Mouse (Mus musculus) lung, postnatal 0 days (tissue): ENCODE measurements around the gene Akt2. TPM values are rescaled to one million over a fixed set of nuclear protein-coding genes. Genes with fewer than 3 reads are reported as not detected.

Experiments
- ATAC-seq: fragments of 200-750 bp; cut with Nextera tagmentation; 2 replicates; pipeline ENCODE4 v1.8.0; 2017; ENCODE audit warnings: moderate library complexity
- DNase-seq: peaks from one replicate; pipeline ENCODE4 v3.0.0-alpha.2; 2016; ENCODE audit warnings: low spot score
- H3K27ac ChIP-seq: fragments of 300-500 bp; sonication (generic); 2 replicates; pipeline ENCODE4 v1.5.1; 2014; ENCODE audit warnings: antibody characterized with exemption, mild to moderate bottlenecking, low read length, mixed read lengths
- H3K27me3 ChIP-seq: fragments of 300-500 bp; sonication (generic); replicated peaks from 2 replicates; pipeline ENCODE4 v1.6.1; 2014; ENCODE audit warnings: low read length, mixed read lengths; ENCODE audit not compliant: insufficient read depth
- H3K36me3 ChIP-seq: fragments of 300-500 bp; sonication (generic); 2 replicates; pipeline ENCODE4 v1.6.1; 2014; ENCODE audit warnings: low read length, mixed read lengths; ENCODE audit not compliant: insufficient read depth
- H3K4me1 ChIP-seq: fragments of 300-500 bp; sonication (generic); 2 replicates; pipeline ENCODE4 v1.6.1; 2014; ENCODE audit warnings: antibody characterized with exemption, low read depth, low read length, mixed read lengths; ENCODE audit not compliant: insufficient read depth
- H3K4me2 ChIP-seq: fragments of 300-500 bp; sonication (generic); replicated peaks from 2 replicates; pipeline ENCODE4 v1.6.1; 2014; ENCODE audit warnings: low read depth, mild to moderate bottlenecking, low read length, moderate library complexity, mixed read lengths
- H3K4me3 ChIP-seq: fragments of 300-500 bp; sonication (generic); 2 replicates; pipeline ENCODE4 v1.5.1; 2014; ENCODE audit warnings: low read depth, low read length
- H3K9ac ChIP-seq: fragments of 300-500 bp; sonication (generic); replicated peaks from 2 replicates; pipeline ENCODE4 v1.6.1; 2014; ENCODE audit warnings: low read depth, mild to moderate bottlenecking
- H3K9me3 ChIP-seq: fragments of 300-500 bp; sonication (generic); 2 replicates; pipeline ENCODE4 v1.6.1; 2016; ENCODE audit warnings: low read length, mixed read lengths
- CTCF ChIP-seq: IDR thresholded peaks from 2 replicates; pipeline ENCODE4 v1.5.1; 2016; ENCODE audit warnings: antibody characterized with exemption, mild to moderate bottlenecking
- EP300 ChIP-seq: IDR thresholded peaks from 2 replicates; pipeline ENCODE4 v1.6.1; 2016; ENCODE audit warnings: antibody characterized with exemption, mild to moderate bottlenecking, control low read depth
- WGBS: fragments of 180-500 bp; shearing (Covaris S2); extraction: QIAGEN DNeasy Blood & Tissue Kit; methylation state at CpG from one replicate; pipeline ENCODE4 v1.1.7; 2014; 5-methylcytosine and 5-hydroxymethylcytosine counted together
- polyA plus RNA-seq: library from polyadenylated mRNA; unstranded; fragments of >200 nt; fragmentation: Nextera tagmentation; extraction: Ambion mirVana; gene quantifications from 2 replicates; pipeline ENCODE4 v1.2.1, GENCODE M21; 2015

Akt2 gene
- polyA plus RNA-seq, 1 experiment from 2014 or later: 64.1 TPM

GRCm38 (mm10) chr7:27592934-27593645 lies 1.7 kb downstream of the Akt2 start:
- H3K9ac ChIP-seq: peak overlapping the region; percentile 88; the same call in 1 of the 2 replicates
- TF ChIP-seq CTCF (no peak), EP300 (0 out of 2 replicates have a peak, but pooled peaks have one; percentile 44)
- H3K4me1 ChIP-seq: peaks cover 27% of the 10 kb centered on the region; the same call in 1 of the 2 replicates
- peak overlapping the region; percentile 65 for H3K4me2 ChIP-seq
- H3K27me3 ChIP-seq: no peaks in the 10 kb centered on the region
- no peaks in the 10 kb centered on the region for H3K36me3 ChIP-seq
- peak overlapping the region; percentile 79; the same call in 1 of the 2 replicates for H3K4me3 ChIP-seq
- WGBS: 44% methylated on average over 12 of the region's 12 CpGs
- no peaks in the 10 kb centered on the region for H3K9me3 ChIP-seq
- ATAC-seq (peak; percentile 45), DNase-seq (peak; percentile 88)
- peak overlapping the region; percentile 96 for H3K27ac ChIP-seq

DNA sequence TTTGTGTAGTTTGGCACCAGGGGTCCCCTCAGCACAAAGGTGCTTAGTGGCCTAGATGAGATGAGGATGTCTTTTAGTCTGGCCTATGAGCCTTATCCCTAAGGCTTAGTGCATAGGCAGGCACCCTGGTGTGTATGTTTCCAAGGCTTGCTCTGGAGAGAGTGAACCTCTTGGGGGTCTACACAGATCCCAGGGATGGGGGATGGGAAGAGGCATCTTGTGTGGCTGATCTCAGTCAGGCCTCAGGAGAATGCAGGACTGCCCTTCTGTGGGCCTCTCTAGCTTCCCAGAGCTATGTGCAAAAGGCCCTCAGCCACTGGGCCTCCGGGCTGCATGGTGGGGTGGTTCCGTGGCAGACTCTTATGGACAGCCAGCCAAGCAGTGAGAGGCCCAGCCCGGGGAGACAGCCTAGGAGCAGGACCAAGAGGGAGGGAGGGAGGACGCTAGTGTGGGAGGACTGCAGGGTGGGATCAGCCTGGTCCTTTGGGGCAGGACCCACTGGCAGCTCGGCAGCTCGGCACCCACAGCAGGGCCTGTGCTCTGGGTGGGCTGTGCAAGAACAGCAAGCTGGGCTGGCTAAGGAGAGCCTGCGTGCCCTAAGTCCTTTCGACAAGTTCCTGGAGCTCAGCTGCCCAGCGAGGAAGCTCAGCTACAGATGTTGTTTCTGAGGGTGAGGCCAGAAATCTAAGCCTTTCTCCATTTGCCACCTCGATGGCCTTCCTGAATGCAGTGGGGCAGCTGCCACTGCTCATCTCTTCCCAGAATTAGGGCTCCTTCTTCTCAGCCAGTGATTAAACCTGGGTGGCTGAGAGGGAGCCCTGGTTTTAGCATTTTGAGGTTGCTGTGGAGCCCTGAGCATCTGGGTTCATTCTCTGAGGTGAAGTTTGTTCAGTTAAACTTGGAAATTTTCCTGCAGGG lies 5.5 kb downstream of the Akt2 start:
- no peak for TF ChIP-seq CTCF
- TF ChIP-seq EP300: no peak
- Histone ChIP-seq H3K9me3 (no peaks in the 10 kb centered on the region), H3K36me3 (no peaks in the 10 kb centered on the region), H3K4me3 (no peak overlapping the region), H3K9ac (no peak overlapping the region), H3K27ac (peak overlapping the region; percentile 52), H3K4me1 (peaks cover 34% of the 10 kb centered on the region), H3K27me3 (no peaks in the 10 kb centered on the region), H3K4me2 (peak overlapping the region; percentile 11; the same call in 1 of the 2 replicates)
- ATAC-seq: peak; percentile 12; the same call in 1 of the 2 replicates
- 43% methylated on average over 10 of the region's 10 CpGs for WGBS
- peak; percentile 69 for DNase-seq

DNA sequence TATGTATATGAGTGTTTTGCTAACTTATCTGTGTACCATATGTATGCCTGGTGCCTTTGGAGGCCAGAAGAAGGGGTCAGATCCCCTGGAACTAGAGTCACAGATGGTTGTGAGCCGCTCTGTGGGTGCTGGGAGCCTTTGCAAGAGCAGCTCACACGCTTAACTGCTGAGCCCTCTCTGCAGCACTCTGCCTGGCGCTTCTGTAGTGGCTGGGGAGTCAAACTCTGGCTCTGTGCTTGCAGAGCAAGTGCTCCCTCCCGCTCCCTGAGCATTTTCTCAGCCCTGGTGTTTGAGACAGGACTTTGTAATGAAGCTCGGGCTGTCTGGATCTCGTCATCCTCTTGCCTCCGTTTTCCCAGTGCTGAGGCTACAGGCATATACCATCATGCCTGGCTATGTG lies 6.7 kb downstream of the Akt2 start:
- H3K4me2 ChIP-seq: no peak overlapping the region
- no peak overlapping the region for H3K27ac ChIP-seq
- ATAC-seq: no peak
- 73% methylated on average over 7 of the region's 7 CpGs for WGBS
- no peak overlapping the region for H3K9ac ChIP-seq
- H3K27me3 ChIP-seq: no peaks in the 10 kb centered on the region
- no peaks in the 10 kb centered on the region for H3K36me3 ChIP-seq
- no peak overlapping the region for H3K4me3 ChIP-seq
- no peaks in the 10 kb centered on the region for H3K9me3 ChIP-seq
- H3K4me1 ChIP-seq: peaks cover 39% of the 10 kb centered on the region
- no peak for TF ChIP-seq CTCF
- no peak for DNase-seq

DNA sequence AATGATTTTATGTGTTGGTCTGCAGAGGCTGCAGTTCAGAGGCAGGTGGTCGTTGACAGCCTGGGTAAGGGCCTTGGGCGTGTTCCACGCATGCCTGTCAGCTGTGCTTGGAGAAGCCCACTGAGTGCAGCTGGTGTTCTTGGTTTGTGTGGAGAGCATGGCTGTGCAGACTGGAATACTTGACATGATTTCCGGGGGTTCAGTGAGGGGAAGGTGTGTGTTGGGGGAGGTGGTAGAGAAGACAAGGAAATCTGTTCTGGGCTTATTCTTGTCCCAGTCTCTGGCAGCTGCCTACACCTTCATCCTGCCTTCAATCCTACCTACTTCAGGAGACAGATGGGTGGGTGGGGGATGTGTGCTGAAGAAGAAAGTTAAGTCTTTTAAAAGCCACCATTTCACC lies 10.3 kb downstream of the Akt2 start:
- 44% methylated on average over 4 of the region's 4 CpGs for WGBS
- Histone ChIP-seq H3K27ac (0 out of 2 replicates have a peak overlapping the region, but pooled peaks have one; percentile 15), H3K9ac (no peak overlapping the region), H3K36me3 (no peaks in the 10 kb centered on the region), H3K4me3 (no peak overlapping the region), H3K4me1 (peaks cover 40% of the 10 kb centered on the region), H3K4me2 (no peak overlapping the region), H3K27me3 (no peaks in the 10 kb centered on the region), H3K9me3 (no peaks in the 10 kb centered on the region)
- TF ChIP-seq EP300 (no peak), CTCF (no peak)
- DNase-seq (no peak), ATAC-seq (no peak)

DNA sequence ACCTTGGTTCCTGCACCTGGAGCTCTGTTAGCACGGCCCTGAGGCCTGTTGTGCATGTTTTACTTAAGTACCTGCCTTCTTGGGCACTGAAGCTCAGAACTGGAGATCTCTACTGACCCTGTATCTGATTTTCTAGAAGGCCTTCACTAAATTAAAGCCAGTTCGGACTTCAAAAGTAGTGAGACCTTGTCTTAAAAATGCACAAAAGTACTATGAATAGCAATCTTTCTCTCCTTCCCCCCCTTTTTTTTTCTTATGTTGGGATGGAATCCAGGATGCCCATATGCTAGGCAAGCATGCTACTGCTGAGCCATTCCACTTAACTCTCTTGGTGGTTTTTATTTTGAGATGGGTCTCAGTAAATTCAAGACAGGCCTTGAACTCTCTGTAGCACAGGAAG lies 10.8 kb downstream of the Akt2 start:
- H3K27me3 ChIP-seq: no peaks in the 10 kb centered on the region
- H3K4me3 ChIP-seq: no peak overlapping the region
- WGBS: 63% methylated on average over 2 of the region's 2 CpGs
- ATAC-seq (no peak), DNase-seq (no peak)
- H3K9ac ChIP-seq: no peak overlapping the region
- H3K4me1 ChIP-seq: peaks cover 40% of the 10 kb centered on the region
- no peak overlapping the region for H3K4me2 ChIP-seq
- H3K9me3 ChIP-seq: no peaks in the 10 kb centered on the region
- peak overlapping the region; percentile 15; the same call in 1 of the 2 replicates for H3K27ac ChIP-seq
- no peaks in the 10 kb centered on the region for H3K36me3 ChIP-seq
- TF ChIP-seq EP300: no peak
- no peak for TF ChIP-seq CTCF

GRCm38 (mm10) chr7:27602835-27603234 lies 11.5 kb downstream of the Akt2 start:
- DNase-seq (peak; percentile 28), ATAC-seq (no peak)
- Histone ChIP-seq H3K27me3 (no peaks in the 10 kb centered on the region), H3K4me3 (no peak overlapping the region), H3K9me3 (no peaks in the 10 kb centered on the region), H3K4me2 (no peak overlapping the region), H3K9ac (no peak overlapping the region), H3K27ac (peak overlapping the region; percentile 15; the same call in 1 of the 2 replicates), H3K4me1 (peaks cover 46% of the 10 kb centered on the region), H3K36me3 (no peaks in the 10 kb centered on the region)
- no peak for TF ChIP-seq CTCF
- no peak for TF ChIP-seq EP300
- WGBS: 32% methylated on average over 7 of the region's 7 CpGs
